Mouse (Mus musculus): ENCODE results near the gene Cpsf4.

- TF ChIP-seq CTCF (conservative IDR thresholded peaks at IDR 0.05; ENCODE audit: low read length) (no peak), POU5F1 (IDR thresholded peaks at IDR 0.05; ENCODE audit: borderline replicate concordance, low read length) (no peak), NANOG (IDR thresholded peaks at IDR 0.05; ENCODE audit: borderline replicate concordance, low read length) (no peak)
Measured at GRCm38 (mm10) chr5:145152690-145153089, 14.3 kb upstream of the Cpsf4 start.
